Mouse (Mus musculus): Measurements from ENCODE around the gene Cubn. TPM values are rescaled to one million over a fixed set of nuclear protein-coding genes. Genes with fewer than 3 reads are reported as not detected.
A peak's percentile ranks its signal among the peaks of the same experiment; 100 is the strongest.

The Cubn gene
- polyA plus RNA-seq, 1 experiment from 2014 or later, result 1.1 TPM

GRCm38 (mm10) chr2:13409767-13410519 is 81.7 kb downstream of the Cubn start:
- DNase-seq (ENCODE audit: low read depth, low spot score) (peak; percentile 88), ATAC-seq (peak; percentile 78)
- POLR2A ChIA-PET, result no interaction called here
- TF ChIP-seq CTCF (IDR thresholded peaks at IDR 0.05), result no peak
- CTCF ChIA-PET, result interaction anchor here (1.8 kb wide), 1 partner anchor 7 kb away, joined by 4 read pairs; no protein-coding TSS in a partner anchor
- H3K27me3 ChIP-seq, result no peaks in the 10 kb centered on the region
- in situ Hi-C loops (cut with MboI; ENCODE audit: low pct_unique_long_range_greater_than_20kb), result loop anchor here (5.0 kb wide), 1 partner anchor 162 kb away; the partner anchor contains the start of gene Vim

- no peak for DNase-seq (ENCODE audit: low read depth, low spot score)
- no peak for TF ChIP-seq CTCF (IDR thresholded peaks at IDR 0.05)
- CTCF ChIA-PET, result interaction anchor here (1.8 kb wide), 1 partner anchor 9 kb away, joined by 4 read pairs; no protein-coding TSS in a partner anchor
- ATAC-seq, result no peak
- H3K27me3 ChIP-seq, result no peaks in the 10 kb centered on the region
- POLR2A ChIA-PET, result interaction anchor here (0.6 to 0.9 kb wide), 4 partner anchors 25 to 123 kb away, joined by 3 to 4 read pairs (median 3); no protein-coding TSS in a partner anchor
- in situ Hi-C loops (cut with MboI; ENCODE audit: low pct_unique_long_range_greater_than_20kb), result loop anchor here (5.0 kb wide), 1 partner anchor 164 kb away; the partner anchor contains the start of gene Vim
Observed at GRCm38 (mm10) chr2:13408333-13408732, 83.3 kb downstream of the Cubn start.

GRCm38 (mm10) chr2:13407698-13408097 is 83.9 kb downstream of the Cubn start:
- ChIA-PET POLR2A (interaction anchor here (0.6 to 1.7 kb wide), 2 partner anchors 119 to 123 kb away, joined by 3 read pairs; no protein-coding TSS in a partner anchor), CTCF (interaction anchor here (1.0 to 1.8 kb wide), 2 partner anchors 10 to 117 kb away, joined by 3 to 4 read pairs; no protein-coding TSS in a partner anchor)
- no peaks in the 10 kb centered on the region for H3K27me3 ChIP-seq
- DNase-seq (ENCODE audit: low read depth, low spot score), result no peak
- ATAC-seq, result no peak
- TF ChIP-seq CTCF (IDR thresholded peaks at IDR 0.05), result no peak
- in situ Hi-C loops (cut with MboI; ENCODE audit: low pct_unique_long_range_greater_than_20kb), result loop anchor here (5.0 kb wide), 1 partner anchor 165 kb away; the partner anchor contains the start of gene Vim

GRCm38 (mm10) chr2:13407272-13407671 is 84.3 kb downstream of the Cubn start:
- in situ Hi-C loops (cut with MboI; ENCODE audit: low pct_unique_long_range_greater_than_20kb), result loop anchor here (5.0 kb wide), 1 partner anchor 165 kb away; the partner anchor contains the start of gene Vim
- POLR2A ChIA-PET, result interaction anchor here (1.7 kb wide), 1 partner anchor 118 kb away, joined by 3 read pairs; no protein-coding TSS in a partner anchor
- peak; percentile 93 for DNase-seq (ENCODE audit: low read depth, low spot score)
- ATAC-seq, result peak; percentile 72
- no peaks in the 10 kb centered on the region for H3K27me3 ChIP-seq
- no peak for TF ChIP-seq CTCF (IDR thresholded peaks at IDR 0.05)
- CTCF ChIA-PET, result interaction anchor here (1.0 to 2.9 kb wide), 3 partner anchors 12 to 116 kb away, joined by 3 to 13 read pairs (median 3); no protein-coding TSS in a partner anchor

GRCm38 (mm10) chr2:13404986-13405678 is 86.5 kb downstream of the Cubn start:
- peak; percentile 31 for ATAC-seq
- CTCF ChIA-PET, result interaction anchor here (1.1 to 2.9 kb wide), 5 partner anchors 9 to 139 kb away, joined by 3 to 13 read pairs (median 3); no protein-coding TSS in a partner anchor
- no peaks in the 10 kb centered on the region for H3K27me3 ChIP-seq
- in situ Hi-C loops (cut with MboI; ENCODE audit: low pct_unique_long_range_greater_than_20kb), result loop anchor here (5.0 kb wide), 1 partner anchor 167 kb away; the partner anchor contains the start of gene Vim
- TF ChIP-seq CTCF (IDR thresholded peaks at IDR 0.05), result no peak
- no peak for DNase-seq (ENCODE audit: low read depth, low spot score)
- POLR2A ChIA-PET, result interaction anchor here (0.8 to 1.0 kb wide), 2 partner anchors 14 to 106 kb away, joined by 3 read pairs; no protein-coding TSS in a partner anchor

- CTCF ChIA-PET, result no interaction called here
- no peaks in the 10 kb centered on the region for H3K27me3 ChIP-seq
- DNase-seq (ENCODE audit: low read depth, low spot score), result no peak
- no peak for TF ChIP-seq CTCF (IDR thresholded peaks at IDR 0.05)
- in situ Hi-C loops (cut with MboI; ENCODE audit: low pct_unique_long_range_greater_than_20kb), result no loop called here
- POLR2A ChIA-PET, result interaction anchor here (1.0 kb wide), 1 partner anchor 10 kb away, joined by 6 read pairs; no protein-coding TSS in a partner anchor
- no peak for ATAC-seq
Observed at GRCm38 (mm10) chr2:13400831-13401230, 90.8 kb downstream of the Cubn start.

- DNase-seq (ENCODE audit: low read depth, low spot score) (no peak), ATAC-seq (no peak)
- H3K27me3 ChIP-seq, result no peaks in the 10 kb centered on the region
- no peak for TF ChIP-seq CTCF (IDR thresholded peaks at IDR 0.05)
- CTCF ChIA-PET, result interaction anchor here (0.8 kb wide), 1 partner anchor 19 kb away, joined by 4 read pairs; no protein-coding TSS in a partner anchor
- POLR2A ChIA-PET, result interaction anchor here (1.0 kb wide), 1 partner anchor 8 kb away, joined by 6 read pairs; no protein-coding TSS in a partner anchor
- in situ Hi-C loops (cut with MboI; ENCODE audit: low pct_unique_long_range_greater_than_20kb), result no loop called here
Observed at GRCm38 (mm10) chr2:13399480-13400072, 92.0 kb downstream of the Cubn start.

- no peak for TF ChIP-seq CTCF (IDR thresholded peaks at IDR 0.05)
- ChIA-PET POLR2A (no interaction called here), CTCF (interaction anchor here (0.8 to 1.1 kb wide), 2 partner anchors 19 to 28 kb away, joined by 3 to 4 read pairs; no protein-coding TSS in a partner anchor)
- in situ Hi-C loops (cut with MboI; ENCODE audit: low pct_unique_long_range_greater_than_20kb), result no loop called here
- DNase-seq (ENCODE audit: low read depth, low spot score) (no peak), ATAC-seq (no peak)
- H3K27me3 ChIP-seq, result no peaks in the 10 kb centered on the region
Observed at GRCm38 (mm10) chr2:13398955-13399354, 92.7 kb downstream of the Cubn start.

GRCm38 (mm10) chr2:13398551-13398950 is 93.1 kb downstream of the Cubn start:
- ChIA-PET CTCF (interaction anchor here (1.1 kb wide), 1 partner anchor 27 kb away, joined by 3 read pairs; no protein-coding TSS in a partner anchor), POLR2A (no interaction called here)
- no peaks in the 10 kb centered on the region for H3K27me3 ChIP-seq
- in situ Hi-C loops (cut with MboI; ENCODE audit: low pct_unique_long_range_greater_than_20kb), result no loop called here
- TF ChIP-seq CTCF (IDR thresholded peaks at IDR 0.05), result no peak
- DNase-seq (ENCODE audit: low read depth, low spot score), result no peak
- ATAC-seq, result no peak
